Mouse (Mus musculus) liver, adult 2 months (tissue): ENCODE measurements around the gene Fbxo33.

Source experiments
- CTCF ChIP-seq: fragments of 200-500 bp; IDR thresholded peaks from 2 replicates; pipeline ENCODE4 v1.5.1; 2011; ENCODE audit warnings: low read depth, low read length, control low read depth
- POLR2A ChIP-seq: fragments of 200-500 bp; IDR thresholded peaks from 2 replicates; pipeline ENCODE4 v1.6.1; 2011; ENCODE audit warnings: low read length, control low read depth; ENCODE audit not compliant: insufficient read depth; ENCODE audit errors: extremely low read depth

DNA sequence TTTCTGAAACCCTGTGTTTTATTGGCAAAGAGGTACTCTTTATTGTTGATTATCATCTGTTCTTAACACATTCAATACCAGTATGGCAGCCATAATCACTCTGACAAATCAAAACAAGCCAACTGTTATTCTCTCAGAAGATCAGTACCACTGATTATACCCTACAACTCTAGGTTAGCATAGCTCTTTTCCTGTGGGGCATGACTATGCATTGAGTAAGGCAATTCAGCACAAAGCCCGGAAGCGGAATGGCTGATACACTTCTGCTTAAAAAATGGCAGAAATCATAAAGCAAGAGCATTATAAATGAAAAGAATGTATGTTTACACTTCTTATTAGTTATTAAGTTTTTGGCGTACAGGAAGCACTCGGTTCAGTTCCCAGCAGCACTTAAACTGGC, 3.3 kb downstream of the Fbxo33 start:
- no peak for TF ChIP-seq CTCF
- TF ChIP-seq POLR2A = no peak
